Mouse (Mus musculus): Measurements from ENCODE around the gene Aph1b.

- TF ChIP-seq POLR2A (IDR thresholded peaks at IDR 0.05; ENCODE audit: borderline replicate concordance, extremely low read depth, insufficient read depth, insufficient read length, poor library complexity, severe bottlenecking), result no peak
- TF ChIP-seq CTCF (IDR thresholded peaks at IDR 0.05; ENCODE audit: borderline replicate concordance, extremely low read depth, insufficient read depth, insufficient read length), result no peak
Measured at GRCm38 (mm10) chr9:66734568-66734967, 60.7 kb downstream of the Aph1b start.

Measured in brain, embryonic 14.5 days (tissue).